Mouse (Mus musculus) stomach, postnatal 0 days (tissue): ENCODE measurements at regions not wholly inside any gene's neighbourhood (a gene's known extent, or its start where the extent isn't known, plus 50 kb on each side); places are given as distances from the start of the nearest gene placed in this dataset.

ENCODE experiments used
- CTCF ChIP-seq: IDR thresholded peaks from 2 replicates; pipeline ENCODE4 v1.5.1; 2016; ENCODE audit warnings: antibody characterized with exemption, low read depth, mild to moderate bottlenecking, moderate library complexity
- EP300 ChIP-seq: optimal IDR thresholded peaks from 2 replicates; pipeline ENCODE3; 2016; ENCODE audit warnings: antibody characterized with exemption

DNA sequence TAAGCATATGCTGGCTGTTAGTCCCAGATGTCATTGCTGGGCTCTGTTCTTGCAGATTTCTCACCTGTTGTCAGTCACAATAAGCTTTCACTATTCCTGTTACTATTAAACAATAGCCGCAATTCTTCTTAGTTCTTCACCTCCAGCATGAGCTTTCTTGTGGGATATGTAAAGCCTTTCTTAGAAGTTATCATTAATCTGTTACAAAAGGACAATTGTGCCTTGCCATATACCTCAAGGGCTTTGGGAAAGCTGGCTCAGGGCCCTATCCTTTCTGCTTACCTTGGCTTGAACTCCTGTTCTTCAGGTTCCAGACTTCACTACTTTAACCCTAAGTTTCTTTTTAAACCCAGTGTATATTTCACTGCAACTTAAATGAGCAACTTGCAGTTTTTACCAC, 301.3 kb downstream of the Eepd1 start:
- TF ChIP-seq EP300 (no peak), CTCF (no peak)
